Mouse (Mus musculus) heart, postnatal 0 days (tissue): ENCODE results near the gene Gjc2.
"Not testable (repeated sequence)": the region's sequence is repeated elsewhere in the genome, so short reads cannot be mapped to it uniquely, and the experiment has no call there.

Experiments
- CTCF ChIP-seq: IDR thresholded peaks from 2 replicates; pipeline ENCODE4 v1.5.1; 2016; ENCODE audit warnings: antibody characterized with exemption, control low read depth, low read depth
- EP300 ChIP-seq: IDR thresholded peaks from 2 replicates; pipeline ENCODE4 v1.6.1; 2016; ENCODE audit warnings: antibody characterized with exemption, low read depth

- TF ChIP-seq EP300, CTCF: not testable (repeated sequence)
Measured at GRCm38 (mm10) chr11:59211561-59211960, 28.5 kb upstream of the Gjc2 start.
